Mouse (Mus musculus): ENCODE results near the gene Tbr1. TPM values are rescaled to one million over a fixed set of nuclear protein-coding genes. Genes with fewer than 3 reads are reported as not detected.

Gene Tbr1
- 0.14 TPM in 1 of 2 replicates, not detected in the other for polyA plus RNA-seq (2015; fragmentation: Nextera tagmentation; extraction: Ambion mirVana)

GRCm38 (mm10) chr2:61802656-61803251 is at the start of gene Tbr1:
TSS of gene Tbr1 (plus strand) at chr2:61802930.

Small RNA genes lying within 50 kb of the gene (microRNA-seq; reads per million reads assigned to microRNA genes)
- not detected for gene Gm22403 (ENCODE audit: borderline replicate concordance, insufficient number of aligned reads)

Other genes with a start within 250 kb of the Tbr1 start
- 20.8 and 31.5 TPM in 2 replicates for gene Tank, start 224.3 kb upstream of the Tbr1 start, polyA plus RNA-seq (2015; fragmentation: Nextera tagmentation; extraction: Ambion mirVana)
- gene Psmd14, start 91.2 kb upstream of the Tbr1 start, polyA plus RNA-seq (2015; fragmentation: Nextera tagmentation; extraction: Ambion mirVana), result 110 and 148 TPM in 2 replicates
- gene Slc4a10, start 243.5 kb downstream of the Tbr1 start, polyA plus RNA-seq (2015; fragmentation: Nextera tagmentation; extraction: Ambion mirVana), result 0.30 and 0.61 TPM in 2 replicates

Data from adrenal gland, postnatal 0 days (tissue).